Mouse (Mus musculus) myocyte (in vitro differentiated cells): ENCODE data around the gene Ucn2.

Source experiments
- MAX ChIP-seq: IDR thresholded peaks from one replicate; pipeline ENCODE4 v1.6.1; 2011; ENCODE audit warnings: low read depth, mild to moderate bottlenecking, control low read depth
- TCF3 ChIP-seq: IDR thresholded peaks from one replicate; pipeline ENCODE4 v1.6.1; 2011; ENCODE audit warnings: low read depth, control low read depth; ENCODE audit not compliant: insufficient read length

DNA sequence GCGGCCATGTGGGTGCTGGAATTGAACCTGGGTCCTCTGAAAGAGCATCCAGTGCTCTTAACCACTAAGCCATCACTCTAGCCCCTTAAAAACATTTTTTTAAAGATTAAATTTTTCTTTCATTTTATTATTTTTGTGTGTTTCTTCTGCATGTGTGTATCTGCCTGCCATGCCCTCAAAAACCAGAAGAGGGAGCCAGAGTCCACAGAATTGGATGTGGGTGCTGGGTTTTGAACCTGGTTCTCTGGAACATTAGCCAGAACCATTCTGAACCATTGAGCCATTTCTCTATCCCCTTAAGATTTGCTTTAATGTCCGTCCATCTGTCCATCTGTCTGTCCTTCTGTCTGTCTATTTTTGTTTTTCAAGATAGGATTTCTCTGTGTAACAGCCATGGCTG, 17.4 kb downstream of the Ucn2 start:
- TF ChIP-seq TCF3 (no peak), MAX (no peak)
